Mouse (Mus musculus) neural tube, embryonic 14.5 days (tissue): Measurements from ENCODE around the gene Gata1. TPM values are rescaled to one million over a fixed set of nuclear protein-coding genes. Genes with fewer than 3 reads are reported as not detected.

Experiments used
- ATAC-seq: fragments of 200-750 bp; cut with Nextera tagmentation; 2 replicates; pipeline ENCODE4 v1.8.0; 2017; ENCODE audit warnings: low read depth, mild to moderate bottlenecking, moderate TSS enrichment, moderate library complexity
- H3K27ac ChIP-seq: fragments of 300-500 bp; sonication (generic); 2 replicates; pipeline ENCODE4 v1.5.1; 2014; ENCODE audit warnings: low read depth, mild to moderate bottlenecking, control low read depth, low read length, moderate library complexity, mixed read lengths
- H3K27me3 ChIP-seq: fragments of 300-500 bp; sonication (generic); 2 replicates; pipeline ENCODE4 v1.6.1; 2014; ENCODE audit warnings: low read length; ENCODE audit not compliant: control insufficient read depth, insufficient read depth
- H3K36me3 ChIP-seq: fragments of 300-500 bp; sonication (generic); 2 replicates; pipeline ENCODE4 v1.6.1; 2014; ENCODE audit warnings: low read length, mixed read lengths; ENCODE audit not compliant: control insufficient read depth, insufficient read depth
- H3K4me1 ChIP-seq: fragments of 300-500 bp; sonication (generic); 2 replicates; pipeline ENCODE4 v1.6.1; 2014; ENCODE audit warnings: low read length; ENCODE audit not compliant: control insufficient read depth, insufficient read depth
- H3K4me2 ChIP-seq: fragments of 300-500 bp; sonication (generic); 2 replicates; pipeline ENCODE4 v1.6.1; 2014; ENCODE audit warnings: mild to moderate bottlenecking, low read depth, low read length, control low read depth
- H3K4me3 ChIP-seq: fragments of 300-500 bp; sonication (generic); 2 replicates; pipeline ENCODE4 v1.5.1; 2014; ENCODE audit warnings: low read depth, low read length, control low read depth, mixed read lengths
- H3K9ac ChIP-seq: fragments of 300-500 bp; sonication (generic); replicated peaks from 2 replicates; pipeline ENCODE4 v1.6.1; 2014; ENCODE audit warnings: low read depth, mild to moderate bottlenecking, control low read depth, low read length, mixed read lengths
- H3K9me3 ChIP-seq: fragments of 300-500 bp; sonication (generic); 2 replicates; pipeline ENCODE4 v1.6.1; 2016; ENCODE audit warnings: low read length; ENCODE audit not compliant: control insufficient read depth
- WGBS: fragments of 180-500 bp; shearing (Covaris S2); extraction: QIAGEN DNeasy Blood & Tissue Kit; methylation state at CpG from one replicate; pipeline ENCODE4 v1.1.7; 2014; 5-methylcytosine and 5-hydroxymethylcytosine counted together
- polyA plus RNA-seq: library from polyadenylated mRNA; unstranded; fragments of >200 nt; fragmentation: Nextera tagmentation; extraction: Ambion mirVana; gene quantifications from 2 replicates; pipeline ENCODE4 v1.2.1, GENCODE M21; 2014

Gene Gata1
- polyA plus RNA-seq, 1 experiment from 2014 or later, result not detected

- peak within 1 kb of the TSS; percentile 39 for H3K9ac ChIP-seq
- no peaks in the 10 kb centered on the region for H3K9me3 ChIP-seq
- no peaks in the 10 kb centered on the region for H3K27me3 ChIP-seq
- H3K4me3 ChIP-seq, result peak within 1 kb of the TSS; percentile 36
- WGBS, result 16% methylated on average over 37 of the region's 37 CpGs
- peak within 1 kb of the TSS; percentile 56; the same call in 1 of the 2 replicates for H3K27ac ChIP-seq
- peak within 1 kb of the TSS; percentile 44 for H3K4me2 ChIP-seq
- H3K36me3 ChIP-seq, result no peaks in the 10 kb centered on the region
- peak; percentile 98 for ATAC-seq
- H3K4me1 ChIP-seq, result no peaks in the 10 kb centered on the region
These were observed 30.6 kb downstream of the Gata1 start, which contains the start of gene Hdac6 for GRCm38 (mm10) chrX:7947108-7947899. Gene Hdac6, minus strand, starts transcription at chrX:7947889.

GRCm38 (mm10) chrX:7945618-7946017, 32.3 kb downstream of the Gata1 start:
- no peak for ATAC-seq
- no peak overlapping the region for H3K27ac ChIP-seq

DNA sequence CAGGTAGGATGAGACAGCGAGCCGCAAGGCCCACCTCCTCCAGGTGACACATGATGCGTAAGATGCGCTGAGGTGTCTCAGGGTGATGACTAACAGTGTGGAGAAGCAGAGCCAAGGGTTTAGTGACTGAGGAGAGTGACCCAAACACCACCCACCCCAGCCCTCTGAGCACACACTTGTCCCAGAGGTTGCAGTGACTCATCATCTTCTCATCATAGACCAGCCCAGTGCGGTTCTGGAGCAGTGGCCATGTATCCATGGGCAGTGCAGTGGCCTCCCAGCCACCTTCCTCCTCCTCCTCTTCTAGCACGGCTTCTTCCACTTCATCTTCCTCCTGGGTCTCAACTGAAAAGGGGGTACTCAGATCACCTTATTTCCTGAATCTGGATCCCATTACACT, 40.2 kb downstream of the Gata1 start:
- Histone ChIP-seq H3K27me3 (no peaks in the 10 kb centered on the region), H3K4me2 (no peak overlapping the region), H3K36me3 (no peaks in the 10 kb centered on the region; the same call in 1 of the 2 replicates), H3K27ac (no peak overlapping the region), H3K9me3 (no peaks in the 10 kb centered on the region), H3K9ac (no peak overlapping the region), H3K4me3 (no peak overlapping the region), H3K4me1 (no peaks in the 10 kb centered on the region)
- 97% methylated on average over 6 of the region's 6 CpGs for WGBS
- no peak for ATAC-seq

More at GRCm38 (mm10) chrX:7945618-7946017, 32.3 kb downstream of the Gata1 start:
- H3K4me3 ChIP-seq, result no peak overlapping the region
- no peak overlapping the region for H3K9ac ChIP-seq
- 75% methylated on average over 8 of the region's 8 CpGs for WGBS
- no peaks in the 10 kb centered on the region for H3K4me1 ChIP-seq
- H3K9me3 ChIP-seq, result no peaks in the 10 kb centered on the region
- H3K36me3 ChIP-seq, result no peaks in the 10 kb centered on the region
- H3K4me2 ChIP-seq, result no peak overlapping the region
- H3K27me3 ChIP-seq, result no peaks in the 10 kb centered on the region

GRCm38 (mm10) chrX:7936874-7937273, 41.0 kb downstream of the Gata1 start:
- Histone ChIP-seq H3K9me3 (no peaks in the 10 kb centered on the region), H3K27me3 (no peaks in the 10 kb centered on the region), H3K4me3 (no peak overlapping the region), H3K36me3 (no peaks in the 10 kb centered on the region; the same call in 1 of the 2 replicates), H3K4me1 (no peaks in the 10 kb centered on the region), H3K9ac (no peak overlapping the region), H3K4me2 (no peak overlapping the region), H3K27ac (no peak overlapping the region)
- 52% methylated on average over 11 of the region's 11 CpGs for WGBS
- no peak for ATAC-seq

- H3K36me3 ChIP-seq, result no peaks in the 10 kb centered on the region
- H3K4me3 ChIP-seq, result no peak within 1 kb of the TSS
- H3K27me3 ChIP-seq, result no peaks in the 10 kb centered on the region
- no peaks in the 10 kb centered on the region for H3K4me1 ChIP-seq
- H3K4me2 ChIP-seq, result no peak within 1 kb of the TSS
- WGBS, result 29% methylated on average over 16 of the region's 19 CpGs
- no peaks in the 10 kb centered on the region for H3K9me3 ChIP-seq
- H3K27ac ChIP-seq, result no peak within 1 kb of the TSS
- no peak for ATAC-seq
- no peak within 1 kb of the TSS for H3K9ac ChIP-seq
These were observed 49.5 kb downstream of the Gata1 start, which contains the start of gene Eras for GRCm38 (mm10) chrX:7928270-7928790. Gene Eras, minus strand, starts transcription at chrX:7928607.

GRCm38 (mm10) chrX:7927116-7927515, 50.8 kb downstream of the Gata1 start:
- Histone ChIP-seq H3K9ac (no peak overlapping the region), H3K4me3 (no peak overlapping the region), H3K27ac (no peak overlapping the region), H3K4me1 (0 out of 2 replicates have a peak, but pooled peaks cover 9% of the 10 kb centered on the region), H3K9me3 (no peaks in the 10 kb centered on the region), H3K36me3 (no peaks in the 10 kb centered on the region), H3K4me2 (no peak overlapping the region), H3K27me3 (no peaks in the 10 kb centered on the region)
- 19% methylated on average over 10 of the region's 10 CpGs for WGBS
- ATAC-seq, result no peak

GRCm38 (mm10) chrX:7926266-7926665, 51.6 kb downstream of the Gata1 start:
- no peak overlapping the region for H3K9ac ChIP-seq
- H3K27me3 ChIP-seq, result no peaks in the 10 kb centered on the region
- H3K36me3 ChIP-seq, result no peaks in the 10 kb centered on the region
- no peaks in the 10 kb centered on the region for H3K9me3 ChIP-seq
- 0 out of 2 replicates have a peak, but pooled peaks cover 9% of the 10 kb centered on the region for H3K4me1 ChIP-seq
- H3K4me3 ChIP-seq, result no peak overlapping the region
- no peak for ATAC-seq
- no peak overlapping the region for H3K4me2 ChIP-seq
- 71% methylated on average over 6 of the region's 6 CpGs for WGBS
- H3K27ac ChIP-seq, result no peak overlapping the region

GRCm38 (mm10) chrX:7922032-7922431, 55.8 kb downstream of the Gata1 start:
- Histone ChIP-seq H3K4me3 (peak overlapping the region; percentile 45), H3K9me3 (no peaks in the 10 kb centered on the region), H3K27ac (peak overlapping the region; percentile 34; the same call in 1 of the 2 replicates), H3K4me1 (0 out of 2 replicates have a peak, but pooled peaks cover 9% of the 10 kb centered on the region), H3K4me2 (peak overlapping the region; percentile 61), H3K9ac (peak overlapping the region; percentile 58), H3K27me3 (no peaks in the 10 kb centered on the region), H3K36me3 (no peaks in the 10 kb centered on the region)
- peak; percentile 19; the same call in 1 of the 2 replicates for ATAC-seq
- 24% methylated on average over 42 of the region's 48 CpGs for WGBS
